Mouse (Mus musculus) heart, adult 2 months (tissue): ENCODE results near the gene Kif3a. TPM values are rescaled to one million over a fixed set of nuclear protein-coding genes. Genes with fewer than 3 reads are reported as not detected.

ENCODE experiments used
- DNase-seq, 2 experiments: peaks; one replicate each; pipeline ENCODE4 v3.0.0; 2021
- H3K27ac ChIP-seq: fragments of 200-600 bp; 2 replicates; pipeline ENCODE4 v1.8.1; 2022
- H3K27me3 ChIP-seq: fragments of 200-500 bp; 2 replicates; pipeline ENCODE4 v1.6.1; 2012; ENCODE audit warnings: mild to moderate bottlenecking, low read length, inconsistent platforms, mixed read lengths; ENCODE audit not compliant: control insufficient read depth, insufficient read depth
- H3K36me3 ChIP-seq: fragments of 200-500 bp; 2 replicates; pipeline ENCODE4 v1.6.1; 2012; ENCODE audit warnings: low read length, inconsistent platforms; ENCODE audit not compliant: control insufficient read depth, insufficient read depth
- H3K4me1 ChIP-seq: fragments of 200-500 bp; 2 replicates; pipeline ENCODE4 v1.6.1; 2011; ENCODE audit warnings: low read length; ENCODE audit not compliant: control insufficient read depth, insufficient read depth
- H3K4me3 ChIP-seq: fragments of 200-600 bp; 2 replicates; pipeline ENCODE4 v1.8.1; 2022
- H3K79me2 ChIP-seq: fragments of 200-500 bp; replicated peaks from 2 replicates; pipeline ENCODE4 v1.6.1; 2012; ENCODE audit warnings: mild to moderate bottlenecking, inconsistent platforms, low read length, moderate library complexity, mixed read lengths; ENCODE audit not compliant: control insufficient read depth, insufficient read depth
- H3K9ac ChIP-seq: fragments of 200-500 bp; 2 replicates; pipeline ENCODE4 v1.6.1; 2012; ENCODE audit warnings: low read depth, mild to moderate bottlenecking, control low read depth, inconsistent platforms, low read length, mixed read lengths
- CTCF ChIP-seq: fragments of 200-600 bp; IDR thresholded peaks from 2 replicates; pipeline ENCODE4 v1.8.1; 2022; ENCODE audit warnings: antibody characterized with exemption, mild to moderate bottlenecking, moderate library complexity
- EP300 ChIP-seq: fragments of 200-500 bp; IDR thresholded peaks from 2 replicates; pipeline ENCODE4 v1.6.1; 2011; ENCODE audit warnings: low read depth, low read length, control low read depth; ENCODE audit not compliant: insufficient read depth
- POLR2A ChIP-seq: fragments of 200-500 bp; IDR thresholded peaks from 2 replicates; pipeline ENCODE4 v1.6.1; 2011; ENCODE audit warnings: mild to moderate bottlenecking, low read depth, low read length, control low read depth; ENCODE audit not compliant: insufficient read depth
- WGBS: fragments of 180-500 bp; shearing (Covaris S2); methylation state at CpG from one replicate; pipeline ENCODE4 v1.1.7; 2018; 5-methylcytosine and 5-hydroxymethylcytosine counted together
- intact Hi-C: fragments of 180-260 bp; cut with DNase I; formaldehyde crosslinking; loops from one replicate; pipeline ENCODE4 v1.15.1; 2025
- long read RNA-seq: library from polyadenylated mRNA; stranded (forward); transcript quantifications from one replicate; pipeline ENCODE4 v2.0.0, GENCODE M21; 2021
- polyA plus RNA-seq: library from polyadenylated mRNA; depleted of rRNA; stranded (reverse); fragments of >200 nt; gene quantifications from 2 replicates; pipeline ENCODE4 v1.2.3, GENCODE M21; 2012; rRNA removed
- total RNA-seq, 2 experiments: library from RNA; stranded (reverse); gene quantifications; 2 replicates each; pipeline ENCODE4 v1.2.3; 2021

The Kif3a gene
- total RNA-seq (1 to 10 TPM; 7.9 to 8.2 TPM), polyA plus RNA-seq (4.9 and 9.0 TPM in 2 replicates)
- long read RNA-seq, transcript Kif3a-201 (17 exons, 2,290 nt), result major isoform, 5 of 6 reads
- long read RNA-seq, partial matches to known transcripts, result 1 of 6 reads
- long read RNA-seq, other reads (novel, unspliced or antisense), result 0 of 6 reads

DNA sequence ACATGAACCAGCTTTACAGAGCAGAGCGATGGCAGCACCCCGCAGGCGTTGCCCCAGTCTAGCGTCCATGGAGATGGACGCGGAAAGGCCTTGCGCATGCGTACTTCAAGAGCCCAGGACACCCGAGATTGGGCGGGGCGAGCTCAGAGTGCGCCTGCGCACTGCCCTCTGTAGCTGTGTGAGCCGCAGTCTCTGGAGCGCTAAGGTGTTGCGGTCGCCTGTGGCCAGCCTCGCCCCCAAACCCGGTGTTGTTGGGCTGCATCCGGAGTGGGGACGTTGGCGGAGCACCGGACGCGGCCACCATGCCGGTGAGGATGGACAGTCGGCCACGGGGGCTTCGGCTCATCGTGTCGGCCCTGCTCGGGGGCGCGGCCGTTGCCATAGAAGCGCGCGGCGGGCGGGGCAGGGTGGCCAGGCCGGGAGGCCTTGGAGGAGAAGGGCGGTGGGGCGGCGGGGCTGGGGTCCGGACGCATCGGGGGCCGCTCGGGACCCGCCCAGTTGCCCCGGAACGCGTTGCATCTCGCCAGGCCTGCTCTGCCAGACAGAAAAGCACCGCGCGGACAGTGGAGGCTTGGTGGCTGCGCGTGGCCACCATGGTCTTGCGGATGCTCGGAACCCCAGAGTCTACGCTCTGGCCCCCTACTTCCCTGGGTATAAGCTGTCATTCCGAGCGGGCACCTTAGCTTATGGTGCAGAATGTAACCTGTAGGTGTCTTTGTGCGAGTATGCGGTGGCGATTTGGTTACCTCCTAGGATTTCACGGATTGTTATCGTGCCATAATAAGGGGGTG lies at the start of gene Kif3a:
Kif3a (plus strand) TSS at position 156 of the 791 bp plus-strand sequence.
- intact Hi-C loops, result loop anchor here (5.0 kb wide), 2 partner anchors 45 to 100 kb away; no protein-coding TSS in a partner anchor
- Histone ChIP-seq H3K27ac (peak within 1 kb of the TSS; percentile 62), H3K79me2 (peaks cover 1% of the 10 kb centered on the region; the same call in 1 of the 2 replicates)

DNA sequence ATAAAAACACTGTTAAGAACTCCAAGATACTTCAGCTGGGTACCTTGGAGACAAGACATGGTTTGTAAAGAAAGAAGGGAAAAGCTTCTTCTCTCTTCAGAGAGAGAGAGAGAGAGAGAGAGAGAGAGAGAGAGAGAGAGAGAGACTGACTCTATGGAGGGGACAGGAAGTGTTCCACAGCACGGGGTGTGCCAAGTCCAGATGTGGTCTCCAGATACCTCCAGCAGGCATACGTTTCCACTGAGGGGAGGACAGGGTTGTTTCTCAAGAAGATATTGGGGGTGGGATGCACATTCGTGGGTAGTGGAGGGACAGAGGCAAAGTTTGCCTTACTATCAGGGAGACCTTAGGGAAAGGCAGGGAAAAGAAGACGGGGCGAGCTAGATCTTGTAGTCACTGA lies 48.4 kb upstream of the Kif3a start:
- no peak overlapping the region for H3K9ac ChIP-seq
- DNase-seq, result no peak
- H3K27me3 ChIP-seq, result no peaks in the 10 kb centered on the region
- TF ChIP-seq POLR2A (no peak), EP300 (no peak), CTCF (no peak)
- H3K4me1 ChIP-seq, result peaks cover 15% of the 10 kb centered on the region
- no peak overlapping the region for H3K27ac ChIP-seq
- no peak overlapping the region for H3K4me3 ChIP-seq
- intact Hi-C loops, result no loop called here
- no peaks in the 10 kb centered on the region for H3K36me3 ChIP-seq
- H3K79me2 ChIP-seq, result no peaks in the 10 kb centered on the region
- WGBS, result 65% methylated on average over 5 of the region's 5 CpGs

More for the DNA sequence above, at the start of gene Kif3a:
- Histone ChIP-seq H3K9ac (peak within 1 kb of the TSS; percentile 89), H3K27me3 (no peaks in the 10 kb centered on the region), H3K4me1 (peaks cover 1% of the 10 kb centered on the region; the same call in 1 of the 2 replicates), H3K4me3 (peak within 1 kb of the TSS; percentile 73), H3K36me3 (no peaks in the 10 kb centered on the region)
- DNase-seq, result peak; percentile 96
- WGBS, result under 1% methylated on average over 68 of the region's 69 CpGs
- no peak for TF ChIP-seq EP300
- peak; percentile 64 for TF ChIP-seq POLR2A

DNA sequence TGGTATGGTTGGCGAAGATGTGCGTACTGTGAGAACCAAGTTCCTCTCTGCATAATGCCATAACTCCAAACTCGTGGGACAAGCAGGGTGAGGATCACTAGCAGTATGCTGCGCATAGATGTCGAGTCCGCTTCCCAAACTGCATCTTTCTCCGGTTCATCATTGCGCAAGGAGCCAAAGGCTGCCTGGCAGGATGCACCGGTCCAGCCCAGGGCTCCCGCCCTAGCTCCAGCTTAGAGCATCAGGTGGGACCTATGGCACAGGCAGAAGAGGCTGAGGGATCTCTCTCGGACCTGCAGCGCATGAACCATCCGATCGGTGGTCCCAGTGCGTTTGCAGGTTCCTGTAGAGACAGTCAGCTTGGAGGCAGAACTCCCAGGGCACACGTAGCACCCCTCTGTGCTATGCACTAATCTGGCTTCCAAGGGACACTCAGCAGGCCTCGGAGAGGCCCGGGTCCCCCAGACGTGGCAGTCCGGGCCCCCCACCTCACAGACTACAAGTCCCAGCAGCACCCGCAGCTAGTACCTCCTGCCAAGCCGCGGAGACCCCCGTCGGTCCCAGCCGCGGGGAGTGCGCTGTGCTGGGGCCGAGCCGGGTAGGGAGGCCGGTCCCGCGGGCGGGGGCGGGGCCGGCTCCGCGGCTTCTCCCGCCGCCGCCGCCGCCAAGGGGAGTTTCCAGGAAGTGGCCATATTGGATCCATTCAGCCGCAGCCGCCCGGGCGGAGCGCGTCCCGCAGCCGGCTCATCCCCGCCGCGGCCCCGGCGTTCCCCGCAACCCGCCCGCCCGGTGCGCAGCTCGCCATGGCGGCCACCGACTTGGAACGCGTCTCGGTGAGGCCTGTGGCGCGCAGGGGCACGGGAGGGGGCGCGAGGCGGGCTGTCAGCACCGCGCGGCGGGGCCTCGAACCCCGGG lies 47.7 kb upstream of the Kif3a start, which contains the start of gene Sept8:
Sept8 (plus strand) TSS at position 51 of the 915 bp plus-strand sequence.
- Histone ChIP-seq H3K4me1 (peaks cover 15% of the 10 kb centered on the region), H3K9ac (peak within 1 kb of the TSS; percentile 83), H3K27ac (peak within 1 kb of the TSS; percentile 84), H3K27me3 (no peaks in the 10 kb centered on the region), H3K79me2 (no peaks in the 10 kb centered on the region), H3K36me3 (no peaks in the 10 kb centered on the region), H3K4me3 (peak within 1 kb of the TSS; percentile 71)
- DNase-seq, result peak; percentile 85 to 86
- TF ChIP-seq EP300, result no peak
- no peak for TF ChIP-seq POLR2A
- 7% methylated on average over 76 of the region's 79 CpGs for WGBS
- intact Hi-C loops, result loop anchor here (5.0 kb wide), 1 partner anchor 48 kb away; the partner anchor contains the start of gene Kif3a

DNA sequence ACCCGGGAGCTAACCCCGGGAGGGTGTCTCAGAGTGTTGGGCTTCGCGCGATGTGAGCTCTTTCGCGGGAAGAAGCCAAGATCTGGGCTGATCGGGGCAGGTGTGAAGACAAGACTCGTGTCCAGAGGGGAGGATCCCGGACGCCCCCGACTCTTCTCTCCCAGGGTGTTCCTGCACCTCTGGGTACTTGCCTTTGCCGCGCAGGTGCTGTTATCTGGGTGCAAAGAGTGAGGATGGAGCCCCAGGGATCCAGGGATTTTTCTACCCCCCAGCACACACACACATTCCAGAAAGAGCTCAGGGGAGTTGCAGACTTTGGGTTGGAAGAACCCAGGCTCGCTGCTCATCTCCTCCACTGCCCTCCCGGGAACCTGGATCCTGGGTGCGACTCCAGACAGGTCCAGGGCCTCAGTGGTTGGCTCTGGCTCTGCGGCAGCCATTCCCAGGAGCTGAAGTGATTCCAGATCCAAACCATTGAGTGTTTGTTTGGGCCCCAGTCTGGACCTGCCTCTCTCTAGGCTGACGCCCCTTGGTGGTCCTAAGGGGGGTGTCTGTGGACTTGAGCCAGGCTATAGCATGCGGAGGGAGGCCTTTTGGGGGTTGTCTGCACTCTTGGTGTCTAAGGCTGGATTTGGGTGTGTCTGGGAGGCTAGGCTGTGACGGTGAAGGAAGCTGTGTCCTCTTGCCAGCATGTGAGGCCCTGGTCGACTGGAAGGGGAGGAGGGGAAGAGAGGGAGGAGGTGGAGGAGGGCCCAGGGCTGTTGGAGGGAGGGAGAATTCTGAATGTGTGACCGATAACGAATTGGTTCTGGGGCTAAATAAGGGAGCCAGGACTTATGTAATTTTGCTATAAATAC lies 46.8 kb upstream of the Kif3a start:
- TF ChIP-seq CTCF (no peak), EP300 (peak; percentile 44; the same call in 1 of the 2 replicates), POLR2A (peak; percentile 87)
- peaks cover 23% of the 10 kb centered on the region for H3K4me1 ChIP-seq
- H3K27ac ChIP-seq, result peak overlapping the region; percentile 84
- H3K27me3 ChIP-seq, result no peaks in the 10 kb centered on the region
- no peaks in the 10 kb centered on the region for H3K79me2 ChIP-seq
- H3K36me3 ChIP-seq, result no peaks in the 10 kb centered on the region
- DNase-seq, result peak; percentile 81 to 83
- peak overlapping the region; percentile 71 for H3K4me3 ChIP-seq
- H3K9ac ChIP-seq, result peak overlapping the region; percentile 83
- intact Hi-C loops, result loop anchor here (5.0 kb wide), 1 partner anchor 47 kb away; the partner anchor contains the start of gene Kif3a
- WGBS, result under 1% methylated on average over 24 of the region's 24 CpGs
